Mouse (Mus musculus): Measurements from ENCODE around the gene Cavin4.
"Not testable (repeated sequence)": the region's sequence is repeated elsewhere in the genome, so short reads cannot be mapped to it uniquely, and the experiment has no call there.

Gene Cavin4

GRCm38 (mm10) chr4:48674412-48674811, 11.1 kb downstream of the Cavin4 start:
- no peak for DNase-seq

- DNase-seq: no peak
Observed at GRCm38 (mm10) chr4:48676570-48677185, 13.4 kb downstream of the Cavin4 start.

- DNase-seq: no peak
Observed at GRCm38 (mm10) chr4:48677276-48677675, 14.0 kb downstream of the Cavin4 start.

GRCm38 (mm10) chr4:48677812-48678211, 14.5 kb downstream of the Cavin4 start:
- no peak for DNase-seq

- no peak for DNase-seq
Observed at GRCm38 (mm10) chr4:48678793-48679192, 15.5 kb downstream of the Cavin4 start.

GRCm38 (mm10) chr4:48679728-48680127, 16.4 kb downstream of the Cavin4 start:
- DNase-seq: not testable (repeated sequence)

GRCm38 (mm10) chr4:48680214-48680613, 16.9 kb downstream of the Cavin4 start:
- DNase-seq: no peak

GRCm38 (mm10) chr4:48680648-48681343, 17.5 kb downstream of the Cavin4 start:
- DNase-seq: no peak

GRCm38 (mm10) chr4:48683126-48683525, 19.8 kb downstream of the Cavin4 start:
- DNase-seq: no peak

- not testable (repeated sequence) for DNase-seq
Observed at GRCm38 (mm10) chr4:48683633-48684209, 20.4 kb downstream of the Cavin4 start.

- no peak for DNase-seq
Observed at GRCm38 (mm10) chr4:48684593-48685187, 21.4 kb downstream of the Cavin4 start.

- no peak for DNase-seq
Observed at GRCm38 (mm10) chr4:48688148-48688547, 24.8 kb downstream of the Cavin4 start.

GRCm38 (mm10) chr4:48690640-48691039, 27.3 kb downstream of the Cavin4 start:
- DNase-seq: peak; percentile 1

GRCm38 (mm10) chr4:48691793-48692437, 28.6 kb downstream of the Cavin4 start:
- peak; percentile 23 for DNase-seq

GRCm38 (mm10) chr4:48692736-48693292, 29.5 kb downstream of the Cavin4 start:
- DNase-seq: no peak

- no peak for DNase-seq
Observed at GRCm38 (mm10) chr4:48696706-48697105, 33.4 kb downstream of the Cavin4 start.

- no peak for DNase-seq
Observed at GRCm38 (mm10) chr4:48697302-48697701, 34.0 kb downstream of the Cavin4 start.

GRCm38 (mm10) chr4:48715865-48716650, 52.7 kb downstream of the Cavin4 start:
- no peak for DNase-seq

GRCm38 (mm10) chr4:48716817-48717216, 53.5 kb downstream of the Cavin4 start:
- DNase-seq: no peak
